Mouse (Mus musculus): ENCODE measurements around the gene Nrl. TPM values are rescaled to one million over a fixed set of nuclear protein-coding genes. Genes with fewer than 3 reads are reported as not detected.
A peak's percentile ranks its signal among the peaks of the same experiment; 100 is the strongest.

The Nrl gene
- polyA plus RNA-seq, 1 experiment from 2014 or later: 0.26 TPM

GRCm38 (mm10) chr14:55478651-55479599 is 45.9 kb downstream of the Nrl start, which contains the start of gene Dhrs4:
Gene Dhrs4, plus strand, starts transcription at chr14:55478758.
- under 1% methylated on average over 38 of the region's 38 CpGs for WGBS
- Histone ChIP-seq H3K9ac (replicated peaks) (peak within 1 kb of the TSS; percentile 49), H3K4me3 (replicated peaks) (peak within 1 kb of the TSS; percentile 50), H3K27ac (replicated peaks) (peak within 1 kb of the TSS; percentile 64), H3K4me1 (peaks cover 12% of the 10 kb centered on the region; the same call in 1 of the 2 replicates), H3K9me3 (replicated peaks) (no peaks in the 10 kb centered on the region), H3K27me3 (replicated peaks) (no peaks in the 10 kb centered on the region), H3K4me2 (peak within 1 kb of the TSS; percentile 67), H3K36me3 (no peaks in the 10 kb centered on the region)
- ATAC-seq (ENCODE audit: low FRiP score): peak; percentile 84

GRCm38 (mm10) chr14:55477829-55478228 is 47.0 kb downstream of the Nrl start:
- H3K4me2 ChIP-seq: no peak overlapping the region
- no peak overlapping the region for H3K27ac ChIP-seq (replicated peaks)
- H3K36me3 ChIP-seq: no peaks in the 10 kb centered on the region
- H3K9ac ChIP-seq (replicated peaks): no peak overlapping the region
- H3K27me3 ChIP-seq (replicated peaks): no peaks in the 10 kb centered on the region
- peaks cover 12% of the 10 kb centered on the region; the same call in 1 of the 2 replicates for H3K4me1 ChIP-seq
- H3K4me3 ChIP-seq (replicated peaks): no peak overlapping the region
- WGBS: 95% methylated on average over 5 of the region's 5 CpGs
- no peak for ATAC-seq (ENCODE audit: low FRiP score)
- no peaks in the 10 kb centered on the region for H3K9me3 ChIP-seq (replicated peaks)

GRCm38 (mm10) chr14:55477421-55477820 is 47.4 kb downstream of the Nrl start:
- Histone ChIP-seq H3K4me2 (no peak overlapping the region), H3K36me3 (no peaks in the 10 kb centered on the region), H3K9me3 (replicated peaks) (no peaks in the 10 kb centered on the region), H3K9ac (replicated peaks) (no peak overlapping the region), H3K4me3 (replicated peaks) (no peak overlapping the region), H3K4me1 (peaks cover 12% of the 10 kb centered on the region; the same call in 1 of the 2 replicates), H3K27ac (replicated peaks) (no peak overlapping the region), H3K27me3 (replicated peaks) (no peaks in the 10 kb centered on the region)
- ATAC-seq (ENCODE audit: low FRiP score): no peak
- WGBS: 100% methylated on average over 1 of the region's 1 CpGs

GRCm38 (mm10) chr14:55475654-55476053 is 49.1 kb downstream of the Nrl start:
- Histone ChIP-seq H3K9me3 (replicated peaks) (no peaks in the 10 kb centered on the region), H3K4me1 (peaks cover 17% of the 10 kb centered on the region; the same call in 1 of the 2 replicates), H3K27ac (replicated peaks) (no peak overlapping the region), H3K4me3 (replicated peaks) (no peak overlapping the region), H3K27me3 (replicated peaks) (no peaks in the 10 kb centered on the region), H3K9ac (replicated peaks) (no peak overlapping the region), H3K4me2 (no peak overlapping the region), H3K36me3 (no peaks in the 10 kb centered on the region)
- 60% methylated on average over 2 of the region's 2 CpGs for WGBS
- ATAC-seq (ENCODE audit: low FRiP score): no peak

GRCm38 (mm10) chr14:55470806-55471205 is 54.0 kb downstream of the Nrl start:
- H3K27ac ChIP-seq (replicated peaks): no peak overlapping the region
- no peaks in the 10 kb centered on the region for H3K36me3 ChIP-seq
- H3K9ac ChIP-seq (replicated peaks): no peak overlapping the region
- peak overlapping the region; percentile 19; the same call in 1 of the 2 replicates for H3K4me2 ChIP-seq
- 19% methylated on average over 10 of the region's 10 CpGs for WGBS
- no peak overlapping the region for H3K4me3 ChIP-seq (replicated peaks)
- ATAC-seq (ENCODE audit: low FRiP score): no peak
- peaks cover 6% of the 10 kb centered on the region; the same call in 1 of the 2 replicates for H3K4me1 ChIP-seq
- H3K9me3 ChIP-seq (replicated peaks): no peaks in the 10 kb centered on the region
- no peaks in the 10 kb centered on the region for H3K27me3 ChIP-seq (replicated peaks)

- Histone ChIP-seq H3K9ac (replicated peaks) (no peak overlapping the region), H3K27ac (replicated peaks) (no peak overlapping the region), H3K36me3 (no peaks in the 10 kb centered on the region), H3K9me3 (replicated peaks) (no peaks in the 10 kb centered on the region), H3K4me1 (peaks cover 6% of the 10 kb centered on the region; the same call in 1 of the 2 replicates), H3K4me2 (no peak overlapping the region), H3K4me3 (replicated peaks) (no peak overlapping the region), H3K27me3 (replicated peaks) (no peaks in the 10 kb centered on the region)
- ATAC-seq (ENCODE audit: low FRiP score): no peak
- WGBS: 88% methylated on average over 6 of the region's 6 CpGs
Measured at GRCm38 (mm10) chr14:55469821-55470220, 55.0 kb downstream of the Nrl start.

- no peak overlapping the region for H3K4me3 ChIP-seq (replicated peaks)
- WGBS: 83% methylated on average over 2 of the region's 2 CpGs
- H3K9me3 ChIP-seq (replicated peaks): no peaks in the 10 kb centered on the region
- no peak overlapping the region for H3K4me2 ChIP-seq
- H3K27me3 ChIP-seq (replicated peaks): no peaks in the 10 kb centered on the region
- no peak overlapping the region for H3K27ac ChIP-seq (replicated peaks)
- H3K9ac ChIP-seq (replicated peaks): no peak overlapping the region
- no peak for ATAC-seq (ENCODE audit: low FRiP score)
- peaks cover 6% of the 10 kb centered on the region; the same call in 1 of the 2 replicates for H3K4me1 ChIP-seq
- no peaks in the 10 kb centered on the region for H3K36me3 ChIP-seq
Measured at GRCm38 (mm10) chr14:55469041-55469440, 55.7 kb downstream of the Nrl start.

Other genes with a start within 250 kb of the Nrl start
- gene Dhrs4, start 46.2 kb downstream of the Nrl start, polyA plus RNA-seq (2015; fragmentation: Nextera tagmentation; extraction: Ambion mirVana): 21.5 and 32.8 TPM in 2 replicates
- 21.6 and 25.1 TPM in 2 replicates for gene Carmil3, start 34.3 kb downstream of the Nrl start, polyA plus RNA-seq (2015; fragmentation: Nextera tagmentation; extraction: Ambion mirVana)
- 17.8 and 20.0 TPM in 2 replicates for gene Cpne6, start 14.5 kb downstream of the Nrl start, polyA plus RNA-seq (2015; fragmentation: Nextera tagmentation; extraction: Ambion mirVana)
- gene Pck2, start 15.3 kb upstream of the Nrl start, polyA plus RNA-seq (2015; fragmentation: Nextera tagmentation; extraction: Ambion mirVana): 30.5 and 30.9 TPM in 2 replicates
- 98.9 and 102 TPM in 2 replicates for gene Dcaf11, start 35.0 kb upstream of the Nrl start, polyA plus RNA-seq (2015; fragmentation: Nextera tagmentation; extraction: Ambion mirVana)
- gene A730061H03Rik, start 35.4 kb upstream of the Nrl start, polyA plus RNA-seq (2015; fragmentation: Nextera tagmentation; extraction: Ambion mirVana): 0.46 and 0.75 TPM in 2 replicates
- gene Fitm1, start 50.6 kb upstream of the Nrl start, polyA plus RNA-seq (2015; fragmentation: Nextera tagmentation; extraction: Ambion mirVana): 1.6 and 2.0 TPM in 2 replicates
- gene Psme1, start 53.1 kb upstream of the Nrl start, polyA plus RNA-seq (2015; fragmentation: Nextera tagmentation; extraction: Ambion mirVana): 214 and 228 TPM in 2 replicates
- 49.3 and 56.2 TPM in 2 replicates for gene Emc9, start 60.3 kb upstream of the Nrl start, polyA plus RNA-seq (2015; fragmentation: Nextera tagmentation; extraction: Ambion mirVana)
- gene Psme2, start 66.1 kb upstream of the Nrl start, polyA plus RNA-seq (2015; fragmentation: Nextera tagmentation; extraction: Ambion mirVana): 186 and 246 TPM in 2 replicates
- 20.4 and 22.0 TPM in 2 replicates for gene Rnf31, start 66.7 kb upstream of the Nrl start, polyA plus RNA-seq (2015; fragmentation: Nextera tagmentation; extraction: Ambion mirVana)
- 10.4 and 13.2 TPM in 2 replicates for gene Irf9, start 78.6 kb upstream of the Nrl start, polyA plus RNA-seq (2015; fragmentation: Nextera tagmentation; extraction: Ambion mirVana)
- gene Rec8, start 93.1 kb upstream of the Nrl start, polyA plus RNA-seq (2015; fragmentation: Nextera tagmentation; extraction: Ambion mirVana): 15.1 and 16.6 TPM in 2 replicates
- gene Ipo4, start 111.0 kb upstream of the Nrl start, polyA plus RNA-seq (2015; fragmentation: Nextera tagmentation; extraction: Ambion mirVana): 110 and 121 TPM in 2 replicates
- gene Gm49378, start 112.9 kb upstream of the Nrl start, polyA plus RNA-seq (2015; fragmentation: Nextera tagmentation; extraction: Ambion mirVana): 0.77 and 1.7 TPM in 2 replicates
- gene Tm9sf1, start 118.8 kb upstream of the Nrl start, polyA plus RNA-seq (2015; fragmentation: Nextera tagmentation; extraction: Ambion mirVana): 62.6 and 72.5 TPM in 2 replicates
- gene Tssk4, start 125.2 kb upstream of the Nrl start, polyA plus RNA-seq (2015; fragmentation: Nextera tagmentation; extraction: Ambion mirVana): 0.31 and 0.32 TPM in 2 replicates
- 76.0 and 79.8 TPM in 2 replicates for gene Mdp1, start 135.5 kb upstream of the Nrl start, polyA plus RNA-seq (2015; fragmentation: Nextera tagmentation; extraction: Ambion mirVana)
- gene Gmpr2, start 147.0 kb upstream of the Nrl start, polyA plus RNA-seq (2015; fragmentation: Nextera tagmentation; extraction: Ambion mirVana): 50.2 and 50.8 TPM in 2 replicates
- gene Nedd8, start 147.1 kb upstream of the Nrl start, polyA plus RNA-seq (2015; fragmentation: Nextera tagmentation; extraction: Ambion mirVana): 590 and 594 TPM in 2 replicates
- 24.9 and 28.3 TPM in 2 replicates for gene Tinf2, start 156.8 kb upstream of the Nrl start, polyA plus RNA-seq (2015; fragmentation: Nextera tagmentation; extraction: Ambion mirVana)
- 0.31 and 0.96 TPM in 2 replicates for gene Tgm1, start 188.9 kb upstream of the Nrl start, polyA plus RNA-seq (2015; fragmentation: Nextera tagmentation; extraction: Ambion mirVana)
- 56.7 and 65.1 TPM in 2 replicates for gene Rabggta, start 197.3 kb upstream of the Nrl start, polyA plus RNA-seq (2015; fragmentation: Nextera tagmentation; extraction: Ambion mirVana)
- 79.7 and 84.6 TPM in 2 replicates for gene Dhrs1, start 220.7 kb upstream of the Nrl start, polyA plus RNA-seq (2015; fragmentation: Nextera tagmentation; extraction: Ambion mirVana)
- gene Nop9, start 220.7 kb upstream of the Nrl start, polyA plus RNA-seq (2015; fragmentation: Nextera tagmentation; extraction: Ambion mirVana): 25.1 and 31.5 TPM in 2 replicates
- gene Cideb, start 233.5 kb upstream of the Nrl start, polyA plus RNA-seq (2015; fragmentation: Nextera tagmentation; extraction: Ambion mirVana): 0.35 and 0.93 TPM in 2 replicates
- 0.42 and 0.88 TPM in 2 replicates for gene Ltb4r2, start 236.4 kb upstream of the Nrl start, polyA plus RNA-seq (2015; fragmentation: Nextera tagmentation; extraction: Ambion mirVana)
- 0.42 and 0.80 TPM in 2 replicates for gene Ltb4r1, start 241.0 kb upstream of the Nrl start, polyA plus RNA-seq (2015; fragmentation: Nextera tagmentation; extraction: Ambion mirVana)

Measured in neural tube, embryonic 15.5 days (tissue).